Mouse (Mus musculus): ENCODE data around the gene Pctp. TPM values are rescaled to one million over a fixed set of nuclear protein-coding genes. Genes with fewer than 3 reads are reported as not detected.

Pctp gene
- polyA plus RNA-seq, 2 experiments, result 2.3 to 3.9 TPM

GRCm38 (mm10) chr11:89996406-89996805, 6.3 kb downstream of the Pctp start:
- TF ChIP-seq POLR2A (IDR thresholded peaks at IDR 0.05; ENCODE audit: borderline replicate concordance, extremely low read depth, insufficient read depth, insufficient read length), result no peak
- H3K4me3 ChIP-seq (replicated peaks; ENCODE audit: low read length), result no peak overlapping the region
- H3K36me3 ChIP-seq (ENCODE audit: control insufficient read depth, insufficient read depth, low read length), result no peaks in the 10 kb centered on the region
- no peaks in the 10 kb centered on the region for H3K9me3 ChIP-seq (ENCODE audit: control insufficient read depth, low read length)
- no peaks in the 10 kb centered on the region for H3K4me1 ChIP-seq (ENCODE audit: control insufficient read depth, insufficient read depth, low read length)
- H3K27me3 ChIP-seq (ENCODE audit: control insufficient read depth, insufficient read depth, low read length), result no peaks in the 10 kb centered on the region
- H3K27ac ChIP-seq (replicated peaks; ENCODE audit: low read depth, low read length), result no peak overlapping the region
- no peak overlapping the region for H3K9ac ChIP-seq (ENCODE audit: low read depth, low read length, severe bottlenecking)
- ATAC-seq (ENCODE audit: low FRiP score, low read depth), result no peak
- no peak for DNase-seq (ENCODE audit: low spot score)
- 89% methylated on average over 4 of the region's 4 CpGs for WGBS
- no peak overlapping the region for H3K4me2 ChIP-seq (replicated peaks; ENCODE audit: low read depth, low read length, severe bottlenecking)

- Histone ChIP-seq H3K27ac (replicated peaks; ENCODE audit: low read depth, low read length) (no peak overlapping the region), H3K4me2 (replicated peaks; ENCODE audit: low read depth, low read length, severe bottlenecking) (no peak overlapping the region), H3K9ac (ENCODE audit: low read depth, low read length, severe bottlenecking) (no peak overlapping the region), H3K4me1 (ENCODE audit: control insufficient read depth, insufficient read depth, low read length) (no peaks in the 10 kb centered on the region), H3K9me3 (ENCODE audit: control insufficient read depth, low read length) (no peaks in the 10 kb centered on the region), H3K4me3 (replicated peaks; ENCODE audit: low read length) (no peak overlapping the region), H3K36me3 (ENCODE audit: control insufficient read depth, insufficient read depth, low read length) (no peaks in the 10 kb centered on the region), H3K27me3 (ENCODE audit: control insufficient read depth, insufficient read depth, low read length) (no peaks in the 10 kb centered on the region)
- no peak for ATAC-seq (ENCODE audit: low FRiP score, low read depth)
- WGBS, result 85% methylated on average over 5 of the region's 5 CpGs
- no peak for TF ChIP-seq POLR2A (IDR thresholded peaks at IDR 0.05; ENCODE audit: borderline replicate concordance, extremely low read depth, insufficient read depth, insufficient read length)
- DNase-seq (ENCODE audit: low spot score), result no peak
Measured at GRCm38 (mm10) chr11:89995596-89995995, 7.1 kb downstream of the Pctp start.

GRCm38 (mm10) chr11:89994706-89995105, 8.0 kb downstream of the Pctp start:
- 90% methylated on average over 2 of the region's 2 CpGs for WGBS
- ATAC-seq (ENCODE audit: low FRiP score, low read depth), result no peak
- Histone ChIP-seq H3K27ac (replicated peaks; ENCODE audit: low read depth, low read length) (no peak overlapping the region), H3K4me3 (replicated peaks; ENCODE audit: low read length) (no peak overlapping the region), H3K4me1 (ENCODE audit: control insufficient read depth, insufficient read depth, low read length) (no peaks in the 10 kb centered on the region), H3K36me3 (ENCODE audit: control insufficient read depth, insufficient read depth, low read length) (no peaks in the 10 kb centered on the region), H3K9me3 (ENCODE audit: control insufficient read depth, low read length) (no peaks in the 10 kb centered on the region), H3K4me2 (replicated peaks; ENCODE audit: low read depth, low read length, severe bottlenecking) (no peak overlapping the region), H3K9ac (ENCODE audit: low read depth, low read length, severe bottlenecking) (no peak overlapping the region), H3K27me3 (ENCODE audit: control insufficient read depth, insufficient read depth, low read length) (no peaks in the 10 kb centered on the region)
- DNase-seq (ENCODE audit: low spot score), result no peak
- TF ChIP-seq POLR2A (IDR thresholded peaks at IDR 0.05; ENCODE audit: borderline replicate concordance, extremely low read depth, insufficient read depth, insufficient read length), result no peak

GRCm38 (mm10) chr11:89991661-89992060, 11.0 kb downstream of the Pctp start:
- no peaks in the 10 kb centered on the region for H3K27me3 ChIP-seq (ENCODE audit: control insufficient read depth, insufficient read depth, low read length)
- H3K4me2 ChIP-seq (replicated peaks; ENCODE audit: low read depth, low read length, severe bottlenecking), result no peak overlapping the region
- no peaks in the 10 kb centered on the region for H3K4me1 ChIP-seq (ENCODE audit: control insufficient read depth, insufficient read depth, low read length)
- H3K4me3 ChIP-seq (replicated peaks; ENCODE audit: low read length), result no peak overlapping the region
- ATAC-seq (ENCODE audit: low FRiP score, low read depth), result no peak
- DNase-seq (ENCODE audit: low spot score), result no peak
- no peaks in the 10 kb centered on the region for H3K36me3 ChIP-seq (ENCODE audit: control insufficient read depth, insufficient read depth, low read length)
- H3K9me3 ChIP-seq (ENCODE audit: control insufficient read depth, low read length), result no peaks in the 10 kb centered on the region
- H3K9ac ChIP-seq (ENCODE audit: low read depth, low read length, severe bottlenecking), result no peak overlapping the region
- TF ChIP-seq POLR2A (IDR thresholded peaks at IDR 0.05; ENCODE audit: borderline replicate concordance, extremely low read depth, insufficient read depth, insufficient read length), result no peak
- H3K27ac ChIP-seq (replicated peaks; ENCODE audit: low read depth, low read length), result no peak overlapping the region

- H3K27ac ChIP-seq (replicated peaks; ENCODE audit: low read depth, low read length), result no peak overlapping the region
- WGBS, result 23% methylated on average over 8 of the region's 8 CpGs
- peak; percentile 75 for ATAC-seq (ENCODE audit: low FRiP score, low read depth)
Measured at GRCm38 (mm10) chr11:89988936-89989589, 13.6 kb downstream of the Pctp start.

More at GRCm38 (mm10) chr11:89988936-89989589, 13.6 kb downstream of the Pctp start:
- Histone ChIP-seq H3K36me3 (ENCODE audit: control insufficient read depth, insufficient read depth, low read length) (no peaks in the 10 kb centered on the region), H3K27me3 (ENCODE audit: control insufficient read depth, insufficient read depth, low read length) (no peaks in the 10 kb centered on the region), H3K9ac (ENCODE audit: low read depth, low read length, severe bottlenecking) (no peak overlapping the region), H3K4me1 (ENCODE audit: control insufficient read depth, insufficient read depth, low read length) (no peaks in the 10 kb centered on the region), H3K4me3 (replicated peaks; ENCODE audit: low read length) (no peak overlapping the region), H3K4me2 (replicated peaks; ENCODE audit: low read depth, low read length, severe bottlenecking) (no peak overlapping the region), H3K9me3 (ENCODE audit: control insufficient read depth, low read length) (no peaks in the 10 kb centered on the region)
- DNase-seq (ENCODE audit: low spot score), result peak; percentile 92
- no peak for TF ChIP-seq POLR2A (IDR thresholded peaks at IDR 0.05; ENCODE audit: borderline replicate concordance, extremely low read depth, insufficient read depth, insufficient read length)
